Mouse (Mus musculus) ES-E14 (cell line): ENCODE data around the gene Bmp7. TPM values are rescaled to one million over a fixed set of nuclear protein-coding genes. Genes with fewer than 3 reads are reported as not detected.

Experiments
- DNase-seq: peaks from one replicate; pipeline ENCODE4 v3.0.0-alpha.2; 2013; ENCODE audit warnings: low read depth, low spot score
- H3K27ac ChIP-seq: 2 replicates; pipeline ENCODE4 v1.5.1; 2012; ENCODE audit warnings: low read depth, mild to moderate bottlenecking, low read length, moderate library complexity, mixed read lengths; ENCODE audit not compliant: poor library complexity, insufficient read depth, severe bottlenecking
- H3K36me3 ChIP-seq: 2 replicates; pipeline ENCODE4 v1.6.1; 2012; ENCODE audit warnings: mild to moderate bottlenecking, low read length, moderate library complexity, mixed read lengths; ENCODE audit not compliant: control insufficient read depth, poor library complexity, insufficient read depth, severe bottlenecking
- H3K4me1 ChIP-seq, 2 experiments: fragments of 150-350 bp in 1 of 2; sonication (generic) in 1 of 2; 2 replicates each; pipeline ENCODE4 v1.6.1; 2012; ENCODE audit warnings: low read length in 2 of 2, mild to moderate bottlenecking in 1 of 2, mixed read lengths in 1 of 2; ENCODE audit not compliant: control insufficient read depth in 2 of 2, insufficient read depth in 2 of 2, poor library complexity in 1 of 2
- H3K4me3 ChIP-seq, 2 experiments: fragments of 150-350 bp in 1 of 2; sonication (generic) in 1 of 2; 2 replicates each; pipeline ENCODE4 v1.5.1; 2012; ENCODE audit warnings: low read length in 2 of 2, low read depth in 1 of 2, mild to moderate bottlenecking in 1 of 2, mixed read lengths in 1 of 2; ENCODE audit not compliant: insufficient read depth in 1 of 2, poor library complexity in 1 of 2, severe bottlenecking in 1 of 2
- H3K9ac ChIP-seq: 2 replicates; pipeline ENCODE4 v1.6.1; 2012; ENCODE audit warnings: low read depth, mild to moderate bottlenecking, low read length, mixed read lengths; ENCODE audit not compliant: poor library complexity, insufficient read depth, severe bottlenecking
- H3K9me3 ChIP-seq: fragments of 150-350 bp; sonication (generic); 2 replicates; pipeline ENCODE4 v1.6.1; 2012; ENCODE audit warnings: low read depth, mild to moderate bottlenecking, low read length; ENCODE audit not compliant: control insufficient read depth, insufficient read depth
- CHD2 ChIP-seq: IDR thresholded peaks from 2 replicates; pipeline ENCODE4 v1.6.1; 2014; ENCODE audit warnings: mild to moderate bottlenecking, low read depth, low read length, inconsistent platforms
- HCFC1 ChIP-seq: IDR thresholded peaks from 2 replicates; pipeline ENCODE4 v1.6.1; 2012; ENCODE audit warnings: low read length, inconsistent platforms, borderline replicate concordance; ENCODE audit not compliant: insufficient read depth
- MAFK ChIP-seq: IDR thresholded peaks from 2 replicates; pipeline ENCODE4 v1.6.1; 2014; ENCODE audit warnings: mild to moderate bottlenecking, low read depth, low read length, inconsistent platforms; ENCODE audit not compliant: insufficient read depth
- ZC3H11A ChIP-seq: IDR thresholded peaks from 2 replicates; pipeline ENCODE4 v1.6.1; 2012; ENCODE audit warnings: low read depth, mild to moderate bottlenecking, inconsistent platforms, low read length, borderline replicate concordance
- ZNF384 ChIP-seq: IDR thresholded peaks from 2 replicates; pipeline ENCODE4 v1.6.1; 2012; ENCODE audit warnings: low read depth, low read length, inconsistent platforms
- in situ Hi-C, 2 experiments: fragments of 600-800 bp; cut with MboI; formaldehyde crosslinking; loops; one replicate each; pipeline ENCODE4 v1.15.1; 2025; ENCODE audit warnings: low sequenced_read_pairs in 2 of 2, inconsistent platforms in 1 of 2; ENCODE audit not compliant: unreplicated experiment in 2 of 2
- total RNA-seq: library from RNA; depleted of rRNA; stranded (reverse); fragments of 300-350 nt; gene quantifications from 2 replicates; pipeline ENCODE4 v1.2.3, GENCODE M21; 2012

The Bmp7 gene
- total RNA-seq, 1 experiment: 1.4 TPM

DNA sequence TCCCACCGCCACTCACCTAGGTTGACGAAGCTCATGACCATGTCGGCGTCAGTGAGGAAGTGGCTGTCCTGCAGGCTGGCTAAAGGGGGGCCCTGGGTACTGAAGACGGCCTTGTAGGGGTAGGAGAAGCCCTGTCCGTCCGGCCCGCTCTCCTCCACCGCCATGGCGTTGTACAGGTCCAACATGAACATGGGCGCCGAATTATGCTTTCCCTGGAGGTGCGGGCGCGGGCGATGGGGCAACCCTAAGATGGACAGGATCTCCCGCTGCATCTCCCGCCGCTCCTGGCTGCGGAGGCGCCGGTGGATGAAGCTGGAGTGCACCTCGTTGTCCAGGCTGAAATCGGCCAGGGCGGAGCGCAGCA is 500 bp downstream of the Bmp7 start:
- no peaks in the 10 kb centered on the region for H3K9me3 ChIP-seq
- in situ Hi-C loops: no loop called here
- no peak for DNase-seq
- no peak overlapping the region for H3K27ac ChIP-seq
- H3K36me3 ChIP-seq: no peaks in the 10 kb centered on the region
- H3K9ac ChIP-seq: peak overlapping the region; percentile 63
- H3K4me3 ChIP-seq: peak overlapping the region; percentile 76 to 85
- H3K4me1 ChIP-seq: peaks cover 0 to 18% of the 10 kb centered on the region in 2 experiments; a peak in 1 of 4 replicates
- no peak for TF ChIP-seq CHD2
- TF ChIP-seq MAFK: no peak
- no peak for TF ChIP-seq ZNF384
- no peak for TF ChIP-seq HCFC1
- TF ChIP-seq ZC3H11A: no peak

DNA sequence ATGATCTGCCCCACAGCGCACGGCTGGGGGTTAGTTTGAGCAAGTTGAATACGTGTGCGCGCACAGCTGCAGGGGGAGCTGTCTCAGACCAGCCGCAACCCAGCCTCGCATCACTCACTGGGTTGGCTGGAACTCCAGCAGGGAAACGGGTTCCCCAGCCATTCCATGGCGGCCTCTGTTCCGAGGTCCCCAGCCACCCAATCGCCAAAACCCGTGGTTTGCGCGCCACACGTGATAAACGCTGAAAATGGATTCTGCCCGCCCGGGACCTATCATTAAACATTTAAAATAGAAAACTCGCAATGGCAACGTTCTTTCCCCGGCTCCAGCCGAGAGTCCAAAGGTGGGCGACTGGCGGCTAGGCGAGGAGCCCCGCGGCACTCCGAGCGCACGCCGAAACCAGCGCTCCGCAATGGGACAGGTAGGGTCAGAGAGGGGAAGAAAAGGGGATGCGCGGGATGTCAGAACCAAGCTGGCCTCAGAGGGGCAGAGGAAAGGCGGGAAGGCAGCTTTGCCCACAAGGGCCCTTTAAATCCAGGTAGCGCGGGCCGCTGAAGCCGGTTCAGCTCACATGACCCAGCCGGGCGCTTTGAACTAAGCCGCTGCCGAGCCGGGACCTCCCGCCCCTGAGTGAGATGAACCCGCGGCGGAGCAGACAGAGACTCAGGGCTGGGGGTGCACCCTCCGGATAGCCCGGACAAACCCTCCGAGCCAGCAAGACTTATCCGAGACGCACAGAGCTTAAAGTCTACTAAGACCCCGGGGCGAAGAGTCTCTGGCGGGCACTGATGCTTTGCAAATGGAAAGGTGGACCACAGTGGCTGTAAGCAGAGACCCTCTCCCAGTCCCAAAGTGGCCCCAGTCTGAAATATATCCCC is 1.1 kb downstream of the Bmp7 start:
- DNase-seq: peak; percentile 36
- H3K9ac ChIP-seq: peak overlapping the region; percentile 63
- in situ Hi-C loops: no loop called here
- peaks cover 0 to 18% of the 10 kb centered on the region in 2 experiments; a peak in 1 of 4 replicates for H3K4me1 ChIP-seq
- H3K4me3 ChIP-seq: peak overlapping the region; percentile 76 to 85
- no peak overlapping the region for H3K27ac ChIP-seq
- no peaks in the 10 kb centered on the region for H3K9me3 ChIP-seq
- no peak for TF ChIP-seq ZC3H11A
- no peak for TF ChIP-seq HCFC1
- TF ChIP-seq CHD2: no peak
- TF ChIP-seq MAFK: no peak
- no peak for TF ChIP-seq ZNF384
- H3K36me3 ChIP-seq: no peaks in the 10 kb centered on the region

DNA sequence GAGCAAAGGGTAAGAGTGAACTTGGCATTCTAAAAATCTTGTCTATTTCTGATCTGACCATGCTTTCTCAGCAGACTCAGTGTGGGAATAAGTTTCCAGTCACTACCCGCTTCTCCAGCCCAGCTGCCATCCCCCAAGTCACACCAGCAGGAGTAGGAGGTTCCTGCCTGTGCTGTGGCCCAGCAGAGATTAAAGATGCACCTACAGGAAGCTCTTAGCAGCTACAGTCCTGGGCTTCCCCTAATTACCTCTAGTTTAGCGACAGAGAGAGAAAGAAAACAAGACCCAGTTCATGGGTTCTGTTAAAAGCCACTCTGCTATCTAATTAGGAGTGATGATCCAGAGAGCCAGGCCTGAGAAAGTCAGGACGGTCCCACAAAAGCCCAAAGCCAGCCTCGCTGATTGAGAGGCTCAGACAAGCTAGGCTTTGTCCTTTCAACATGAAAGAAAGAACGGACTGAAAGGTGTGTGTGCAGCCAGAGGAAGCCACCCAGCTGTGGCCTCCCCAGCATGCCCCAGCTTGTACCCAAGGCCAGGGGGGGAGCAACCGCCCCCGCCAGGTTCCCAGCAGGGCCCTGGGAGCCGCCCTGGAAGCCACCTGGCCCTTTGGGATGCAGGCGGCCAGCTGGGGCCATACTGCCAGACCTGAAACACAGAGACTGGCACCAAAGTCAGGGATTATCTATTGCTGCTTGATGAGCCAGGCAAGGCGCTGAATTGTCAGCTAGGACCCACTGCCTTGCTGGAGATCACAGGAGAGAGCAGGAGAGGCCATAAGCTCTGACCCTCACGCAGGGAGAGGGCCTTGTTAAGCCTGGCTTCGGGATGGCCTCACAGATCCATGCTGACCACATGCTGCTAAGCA is 2.6 kb downstream of the Bmp7 start:
- in situ Hi-C loops: no loop called here
- Histone ChIP-seq H3K36me3 (no peaks in the 10 kb centered on the region), H3K4me3 (no peak overlapping the region), H3K4me1 (peaks cover 3 to 18% of the 10 kb centered on the region in 2 experiments; a peak in 2 of 4 replicates), H3K9ac (no peak overlapping the region), H3K9me3 (no peaks in the 10 kb centered on the region), H3K27ac (no peak overlapping the region)
- no peak for DNase-seq
- TF ChIP-seq MAFK: no peak
- TF ChIP-seq ZC3H11A: no peak
- no peak for TF ChIP-seq ZNF384
- no peak for TF ChIP-seq CHD2
- no peak for TF ChIP-seq HCFC1

DNA sequence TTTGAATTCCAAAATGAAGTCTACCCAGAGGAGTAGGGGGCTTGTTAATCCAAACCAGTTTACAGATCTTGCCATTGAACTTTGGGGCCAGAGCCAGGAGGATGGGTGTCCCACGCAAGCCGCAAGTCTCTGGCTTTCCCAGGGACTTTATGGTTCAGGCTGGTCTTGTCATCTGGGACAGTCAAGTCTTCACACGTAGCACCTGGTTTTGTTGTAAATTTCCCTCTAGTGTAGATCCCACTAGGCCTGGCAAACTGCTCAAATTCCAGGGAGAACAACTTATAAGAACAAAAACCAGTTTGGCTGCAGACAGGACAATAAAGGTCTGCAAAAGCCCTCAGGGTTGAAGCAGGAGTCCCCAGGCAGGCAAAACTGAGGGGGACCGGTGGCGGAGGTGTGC is 3.3 kb downstream of the Bmp7 start:
- no peaks in the 10 kb centered on the region for H3K36me3 ChIP-seq
- no peaks in the 10 kb centered on the region for H3K9me3 ChIP-seq
- H3K4me3 ChIP-seq: no peak overlapping the region
- no peak for DNase-seq
- TF ChIP-seq HCFC1 (no peak), ZNF384 (no peak), MAFK (no peak), CHD2 (no peak), ZC3H11A (no peak)
- H3K27ac ChIP-seq: no peak overlapping the region
- in situ Hi-C loops: no loop called here
- H3K4me1 ChIP-seq: peaks cover 3 to 18% of the 10 kb centered on the region in 2 experiments; a peak in 2 of 4 replicates
- H3K9ac ChIP-seq: no peak overlapping the region
